Mouse (Mus musculus): ENCODE results near the gene D1Ertd622e. TPM values are rescaled to one million over a fixed set of nuclear protein-coding genes. Genes with fewer than 3 reads are reported as not detected.

The D1Ertd622e gene
- total RNA-seq, 2 experiments from 2014 or later, result 15.3 to 17.1 TPM

DNA sequence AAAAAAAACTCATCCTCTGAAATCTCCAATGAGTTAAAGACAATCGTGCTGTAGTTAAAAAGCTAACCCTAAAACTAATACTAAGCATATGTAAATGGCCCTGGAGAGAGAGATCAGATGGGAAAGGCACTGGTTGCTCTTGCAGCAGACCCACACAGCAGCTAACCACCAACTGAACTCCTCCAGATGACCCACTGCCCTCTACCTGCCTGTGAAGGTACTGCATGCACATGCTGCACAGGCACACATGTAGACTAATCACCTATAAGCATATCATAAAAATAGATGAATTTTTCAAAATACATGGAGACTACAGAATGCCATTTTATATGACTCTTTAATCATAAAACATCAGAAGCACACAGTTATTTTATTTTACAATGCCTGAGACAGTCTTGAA lies 14.8 kb downstream of the D1Ertd622e start:
- no peak for DNase-seq (ENCODE audit: low spot score in 2 of 2)

DNA sequence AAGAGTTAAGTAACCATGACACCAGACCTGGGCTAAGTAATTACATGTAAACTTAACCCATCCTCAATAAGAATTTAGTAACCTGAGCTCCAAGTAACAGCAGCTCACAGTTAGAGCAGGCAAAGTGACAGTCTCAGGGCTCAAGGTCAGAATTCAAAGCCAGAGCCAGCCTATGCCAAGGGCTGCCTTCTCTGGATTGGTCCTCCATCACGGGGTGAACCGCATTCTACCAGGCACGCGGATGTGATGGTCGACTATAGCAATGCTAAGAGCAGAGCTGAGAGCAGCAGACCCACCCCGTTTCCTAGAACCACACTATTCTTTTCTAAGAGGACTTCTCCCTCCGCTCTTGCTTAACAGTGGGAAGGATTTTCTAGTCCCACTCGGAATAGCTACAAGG lies 27.8 kb downstream of the D1Ertd622e start:
- DNase-seq (ENCODE audit: low spot score in 2 of 2), result no peak

DNA sequence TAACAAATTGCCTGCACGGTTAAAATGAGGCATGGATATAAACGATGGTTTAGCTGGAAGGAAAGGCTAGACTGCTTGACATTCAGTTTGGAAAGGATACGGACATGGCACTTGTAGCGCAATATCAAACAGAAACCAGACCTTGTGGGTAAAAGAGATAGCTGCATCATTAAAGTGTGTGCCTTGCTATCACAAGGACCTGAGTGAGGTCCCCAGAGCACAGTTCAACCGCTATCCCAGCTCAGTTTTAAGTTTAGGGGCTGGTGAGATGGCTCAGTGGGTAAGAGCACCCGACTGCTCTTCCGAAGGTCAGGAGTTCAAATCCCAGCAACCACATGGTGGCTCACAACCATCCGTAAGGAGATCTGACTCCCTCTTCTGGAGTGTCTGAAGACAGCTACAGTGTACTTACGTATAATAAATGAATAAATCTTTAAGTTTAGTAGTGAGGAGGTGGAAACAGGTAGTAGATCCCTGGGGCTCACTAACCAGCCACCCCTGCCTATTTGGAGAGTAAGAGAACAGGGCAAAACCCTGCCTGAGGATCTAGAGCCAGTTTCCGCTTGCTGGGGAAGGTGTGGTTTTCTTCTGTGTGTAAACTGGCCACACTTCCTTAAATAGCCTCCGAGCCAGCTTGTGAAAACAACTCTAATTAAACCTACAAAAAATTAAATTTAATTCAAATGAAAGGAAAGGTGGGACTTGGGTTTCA lies 29.2 kb downstream of the D1Ertd622e start:
- DNase-seq (ENCODE audit: low spot score in 2 of 2), result no peak

DNA sequence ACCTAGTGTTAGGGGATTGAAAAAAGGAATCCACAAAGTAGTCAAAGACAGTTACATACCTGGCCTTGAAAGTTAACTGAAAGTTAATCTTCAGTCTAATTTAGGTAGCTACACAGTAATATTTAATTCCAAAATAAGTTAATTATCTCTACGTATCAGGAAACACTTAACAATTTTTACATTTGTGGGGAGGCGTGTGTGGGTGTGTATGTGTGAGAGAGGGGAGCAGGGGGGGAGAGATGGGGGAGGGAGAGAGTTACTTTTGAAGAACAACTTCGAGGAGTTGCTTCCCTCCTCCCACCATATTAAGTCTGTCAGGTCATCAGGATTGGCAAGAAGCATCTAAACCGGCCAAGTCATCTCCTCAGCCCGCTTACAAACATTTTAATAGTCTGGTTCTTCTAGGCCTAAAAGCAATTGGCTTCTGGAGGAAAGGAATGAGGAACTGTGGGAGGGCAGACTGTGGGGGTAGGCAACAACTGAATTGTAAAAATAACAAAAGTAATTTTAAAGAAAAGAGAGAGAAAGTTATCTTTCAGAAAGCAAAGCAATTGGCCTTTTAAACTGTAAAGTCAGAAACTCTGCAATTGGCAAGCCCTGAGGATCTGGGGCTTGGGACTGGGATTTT lies 29.9 kb downstream of the D1Ertd622e start:
- no peak for DNase-seq (ENCODE audit: low spot score in 2 of 2)

DNA sequence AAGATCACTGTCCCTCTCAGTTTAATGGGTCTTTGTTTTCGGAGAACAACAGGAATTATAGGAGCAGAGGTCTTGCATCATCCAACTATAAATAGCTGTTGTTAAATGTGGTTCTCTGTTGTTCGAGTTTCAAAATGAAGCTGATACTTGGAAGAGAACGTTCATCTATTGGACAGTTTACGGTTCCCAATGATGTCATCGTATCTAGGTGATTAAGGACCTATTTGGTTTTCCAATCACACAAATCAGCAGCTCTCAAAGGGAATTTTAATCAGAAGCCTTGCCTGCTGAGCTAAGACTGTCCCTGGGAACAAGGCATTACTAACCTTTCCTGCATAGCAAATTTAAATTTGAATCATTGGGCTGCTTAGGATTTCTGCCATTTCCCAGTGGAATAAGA lies 31.7 kb downstream of the D1Ertd622e start:
- no peak for DNase-seq (ENCODE audit: low spot score in 2 of 2)

DNA sequence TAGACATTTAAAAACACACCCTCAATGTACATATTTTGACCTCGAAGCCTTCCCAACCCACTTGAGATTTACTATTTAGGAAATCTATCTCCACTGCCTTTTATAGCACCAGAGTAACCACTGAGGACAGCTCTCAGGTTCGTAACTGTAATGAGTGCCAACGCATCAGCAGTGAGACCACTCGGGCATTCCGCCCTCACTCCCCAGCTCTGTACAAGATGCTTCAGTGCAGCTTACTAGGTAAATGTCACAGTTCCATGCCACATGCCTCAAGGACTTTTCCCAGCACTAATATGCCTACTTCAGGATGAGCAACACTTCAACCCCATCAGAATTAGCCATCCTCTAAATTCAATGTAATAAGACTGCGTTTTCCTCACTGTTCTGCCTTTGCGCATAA lies 33.0 kb downstream of the D1Ertd622e start:
- no peak for DNase-seq (ENCODE audit: low spot score in 2 of 2)

DNA sequence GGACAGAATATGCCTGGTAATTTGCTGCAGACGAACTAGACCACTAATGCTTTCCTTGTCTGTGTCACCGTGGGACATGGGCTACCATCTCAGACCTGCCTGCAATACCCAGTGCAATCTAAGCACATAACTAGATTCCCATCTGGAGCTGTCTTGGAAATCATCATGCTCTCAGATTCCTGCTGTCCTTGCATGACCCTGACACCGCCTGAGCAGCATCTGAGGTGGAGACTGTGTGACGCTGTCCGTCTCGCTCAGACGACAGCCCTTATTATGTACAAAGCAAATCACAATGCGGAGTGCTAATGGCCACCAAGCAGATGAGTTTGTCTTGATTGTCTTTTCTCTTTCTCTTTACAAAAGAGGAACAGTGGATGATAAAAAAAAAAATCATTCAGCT lies 33.9 kb downstream of the D1Ertd622e start:
- no peak for DNase-seq (ENCODE audit: low spot score in 2 of 2)

DNA sequence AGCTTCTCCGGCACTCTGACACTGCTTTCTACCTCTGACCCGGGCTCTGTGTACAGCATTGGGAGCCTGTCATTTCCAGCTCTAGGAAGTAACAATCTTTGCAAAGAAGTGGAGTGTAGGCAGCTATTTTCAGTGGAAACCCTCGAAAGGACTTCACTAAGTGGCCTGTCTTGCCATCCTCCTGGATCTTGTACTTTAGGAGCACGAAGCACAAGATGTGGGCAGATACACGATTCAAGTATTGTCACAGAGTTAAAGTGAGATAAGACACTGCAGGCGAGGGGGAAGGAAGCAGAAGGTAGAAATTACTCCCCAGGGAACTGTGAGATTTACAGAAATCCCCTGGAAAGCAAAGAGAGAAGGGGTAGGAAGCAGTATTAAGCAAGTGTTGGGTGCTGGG lies 36.4 kb downstream of the D1Ertd622e start:
- no peak for DNase-seq (ENCODE audit: low spot score in 2 of 2)

DNA sequence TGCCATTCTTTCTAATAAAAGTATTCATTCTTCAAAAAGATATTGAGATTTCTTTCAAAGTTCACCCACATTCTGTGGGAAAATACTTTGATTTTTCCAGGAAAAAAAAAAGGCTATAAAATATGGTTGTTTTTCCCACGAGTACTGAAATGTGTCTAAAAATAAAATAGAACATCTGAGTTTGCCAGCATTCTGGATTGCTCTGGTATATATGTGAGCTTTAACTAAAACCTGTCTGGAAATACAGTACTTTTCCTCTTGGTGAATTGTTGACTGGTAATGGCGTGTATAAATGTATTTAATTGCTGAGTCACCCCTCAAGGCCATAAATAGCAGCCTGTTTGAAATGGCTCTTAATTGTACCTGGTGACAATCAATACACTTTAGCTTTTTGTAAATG lies 37.5 kb downstream of the D1Ertd622e start:
- no peak for DNase-seq (ENCODE audit: low spot score in 2 of 2)

DNA sequence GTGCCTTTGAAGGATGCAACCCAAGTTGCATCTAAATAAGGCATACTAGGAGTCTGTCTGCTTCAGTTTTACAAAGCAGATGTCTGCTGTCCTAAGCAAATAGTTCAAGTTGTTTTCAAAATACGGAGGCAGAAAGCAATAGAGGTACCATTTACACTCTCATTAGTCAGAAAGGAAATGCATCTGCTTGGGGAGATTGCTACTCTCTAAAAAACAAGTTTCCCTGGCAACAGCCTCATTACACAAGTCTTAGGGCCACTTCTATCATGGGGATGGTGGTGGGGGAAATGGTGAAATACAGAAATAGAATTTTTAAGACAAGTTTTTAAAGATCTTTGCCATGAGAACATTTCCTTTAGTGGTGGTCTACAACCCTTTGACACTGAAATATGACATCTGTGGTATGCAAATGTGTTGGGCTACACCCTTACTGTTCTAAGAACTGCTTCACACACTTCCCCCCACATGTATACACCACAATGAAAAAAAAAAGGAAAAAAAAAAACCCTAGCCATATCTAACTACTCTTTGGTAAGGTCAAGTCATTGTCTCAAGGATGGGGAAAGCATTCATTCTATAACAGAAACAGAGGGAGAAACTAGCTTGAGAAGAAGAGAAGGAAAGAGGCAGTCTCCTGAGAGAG lies 38.5 kb downstream of the D1Ertd622e start:
- no peak for DNase-seq (ENCODE audit: low spot score in 2 of 2)

DNA sequence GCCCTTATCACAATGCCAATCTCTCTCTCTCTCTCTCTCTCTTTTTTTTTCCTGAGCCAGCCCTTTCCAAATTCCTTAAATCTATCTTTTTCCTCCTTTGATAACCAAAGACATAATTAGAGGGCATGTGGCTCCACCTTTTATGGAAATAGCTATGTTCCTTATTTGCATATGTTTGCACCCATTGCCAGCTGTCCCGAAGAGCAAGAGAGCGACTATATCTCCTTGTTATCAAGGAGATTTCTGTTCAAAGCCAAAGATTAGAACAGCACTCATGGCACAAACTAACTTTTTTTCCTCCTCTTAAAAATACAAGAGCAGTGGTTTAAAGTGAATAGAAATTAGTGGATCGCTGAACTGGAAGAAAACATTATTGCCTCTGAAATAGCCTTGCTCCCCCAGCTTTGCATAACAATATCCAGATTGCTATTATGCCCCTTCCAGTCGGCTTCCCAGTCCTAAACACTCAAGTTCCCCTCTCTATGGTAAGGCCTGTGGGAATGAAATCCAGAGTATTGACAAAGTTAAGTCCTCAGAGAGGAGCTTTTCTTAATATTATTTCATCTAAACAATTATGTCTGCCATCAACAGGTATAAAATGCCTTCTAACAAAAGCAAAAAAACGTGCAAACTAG lies 39.2 kb downstream of the D1Ertd622e start:
- DNase-seq (ENCODE audit: low spot score in 2 of 2), result no peak

DNA sequence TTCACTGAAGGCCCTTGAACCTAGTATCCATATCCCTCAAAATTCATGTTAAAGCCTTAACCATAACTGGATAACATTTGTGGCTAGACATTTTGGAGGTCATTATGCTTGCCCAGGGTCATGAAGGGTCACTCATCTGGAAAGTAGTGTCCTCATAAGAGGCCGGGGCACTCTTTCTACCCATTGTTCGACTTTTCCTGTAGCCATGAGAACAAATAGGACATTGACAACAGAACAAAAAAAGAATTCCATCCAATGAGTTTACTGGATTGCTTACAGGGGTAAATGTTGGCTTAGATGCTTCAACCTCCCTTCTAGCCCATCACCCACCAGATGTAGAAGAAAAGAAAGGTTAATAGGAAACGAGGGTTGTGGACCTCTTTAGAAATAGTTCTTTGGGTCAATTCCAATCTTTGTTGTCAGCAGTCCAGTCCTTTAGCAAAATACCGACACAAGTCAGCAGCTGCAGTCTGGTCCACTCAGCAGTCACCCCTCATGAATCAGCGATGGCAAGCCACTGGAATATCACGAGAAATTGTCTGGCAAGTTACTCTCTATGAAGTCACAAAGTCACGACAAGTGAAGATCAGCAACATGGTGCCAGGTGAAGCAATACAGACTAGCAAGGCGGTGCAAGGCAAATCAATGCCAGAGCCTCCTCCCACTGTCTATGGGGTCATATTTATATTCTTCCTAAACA lies 42.1 kb downstream of the D1Ertd622e start:
- DNase-seq (ENCODE audit: low spot score in 2 of 2), result no peak

DNA sequence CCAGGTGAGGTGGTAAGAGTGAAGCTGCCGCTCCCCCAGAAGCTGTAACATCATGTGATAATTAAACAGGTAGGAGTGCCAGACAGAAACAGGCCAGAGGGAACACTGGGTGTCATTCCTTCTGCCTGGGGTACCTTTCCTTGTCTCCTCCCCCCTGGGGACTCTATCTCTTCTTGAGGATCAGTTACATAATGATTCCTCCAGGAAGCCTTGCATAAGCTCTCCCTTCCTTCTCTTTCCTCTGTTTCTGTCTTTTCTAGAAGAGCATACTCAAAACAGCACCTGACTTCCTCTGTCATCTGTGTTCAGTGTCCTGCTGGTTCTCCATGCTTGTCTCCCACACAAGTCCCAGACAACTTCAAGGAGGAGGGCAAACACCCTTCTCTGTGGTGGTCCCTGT lies 46.3 kb downstream of the D1Ertd622e start:
- DNase-seq (ENCODE audit: low spot score in 2 of 2), result no peak

DNA sequence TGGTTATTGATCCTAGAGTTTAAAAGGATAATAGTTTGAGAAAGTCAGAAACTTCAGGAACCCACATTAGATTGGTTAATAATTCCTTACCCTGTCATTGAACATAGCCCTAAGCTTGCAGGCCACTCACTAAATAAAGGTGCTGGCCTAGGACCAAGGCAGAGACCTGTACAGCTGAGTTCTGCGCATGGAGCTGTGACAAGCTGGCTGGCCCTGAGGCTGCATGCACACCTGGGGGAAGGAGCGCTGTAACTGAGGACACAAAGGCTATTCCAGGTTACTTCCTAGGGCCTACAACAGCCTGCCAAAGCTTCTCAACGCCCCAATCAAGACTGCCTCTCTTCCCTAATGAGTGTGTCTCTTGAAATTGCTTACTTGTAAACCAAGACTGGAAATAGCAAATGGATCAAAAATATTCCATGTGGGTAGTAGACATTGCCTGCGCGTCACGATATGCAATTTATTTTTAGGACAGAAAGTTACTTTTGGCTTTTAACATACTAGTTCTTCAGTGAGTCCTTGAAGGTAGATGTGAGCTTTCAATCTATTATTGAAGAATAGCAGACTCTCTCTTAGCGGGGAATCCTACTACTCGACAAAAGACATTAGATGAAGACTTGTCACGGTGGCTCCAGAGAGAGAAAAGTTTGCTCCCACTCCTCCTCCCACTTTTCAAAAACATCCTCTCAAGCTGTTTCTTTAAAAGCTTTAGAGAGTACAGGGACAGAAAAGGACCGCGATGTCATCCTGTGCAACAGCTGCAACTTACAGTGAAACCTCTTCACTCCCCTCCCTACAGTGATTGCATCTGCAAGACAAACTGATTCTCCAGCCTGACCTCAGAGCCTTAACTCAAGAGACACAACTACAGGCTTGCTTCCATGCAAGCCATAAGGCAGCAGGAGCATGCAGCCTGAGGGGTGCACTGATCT lies 47.1 kb downstream of the D1Ertd622e start:
- DNase-seq (ENCODE audit: low spot score in 2 of 2), result no peak

DNA sequence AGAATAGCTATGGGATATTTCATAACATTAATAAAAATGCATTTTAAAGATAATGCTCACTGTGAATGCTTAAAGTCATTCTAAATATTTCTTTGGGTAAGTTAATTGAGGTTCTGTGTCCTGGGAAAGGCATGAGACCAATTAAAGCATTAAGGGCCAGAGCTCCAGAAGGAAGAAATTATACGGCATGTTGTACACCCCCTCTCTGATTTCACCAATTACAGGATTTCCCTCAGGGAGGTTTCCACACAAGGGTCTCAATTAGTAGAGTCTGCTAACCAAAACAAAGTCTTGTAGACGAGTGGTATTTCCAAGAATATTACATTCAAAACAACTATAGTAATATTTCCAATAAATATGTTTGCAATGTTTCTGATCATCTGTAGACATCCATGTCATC lies 50.1 kb downstream of the D1Ertd622e start:
- DNase-seq (ENCODE audit: low spot score in 2 of 2), result no peak

DNA sequence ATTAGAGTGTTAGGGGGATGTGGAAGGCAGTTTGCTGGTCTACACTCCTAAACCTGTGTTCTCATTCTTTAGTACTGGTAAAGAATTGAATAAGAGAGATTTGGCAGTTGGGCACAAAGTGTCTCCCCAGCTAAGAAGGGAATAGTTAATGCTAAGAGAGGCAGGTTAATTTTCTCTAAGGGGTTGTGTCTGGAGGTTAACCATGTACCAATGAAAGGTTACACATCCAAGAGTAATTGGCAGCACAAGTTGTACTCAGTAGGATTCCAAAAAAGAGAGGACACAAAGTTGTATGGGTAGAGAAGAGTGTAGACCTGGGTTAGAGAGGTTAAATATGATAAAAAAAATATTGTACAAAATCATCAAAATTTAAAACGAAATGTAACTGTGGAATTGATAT lies 58.5 kb downstream of the D1Ertd622e start:
- no peak for DNase-seq (ENCODE audit: low spot score in 2 of 2)

DNA sequence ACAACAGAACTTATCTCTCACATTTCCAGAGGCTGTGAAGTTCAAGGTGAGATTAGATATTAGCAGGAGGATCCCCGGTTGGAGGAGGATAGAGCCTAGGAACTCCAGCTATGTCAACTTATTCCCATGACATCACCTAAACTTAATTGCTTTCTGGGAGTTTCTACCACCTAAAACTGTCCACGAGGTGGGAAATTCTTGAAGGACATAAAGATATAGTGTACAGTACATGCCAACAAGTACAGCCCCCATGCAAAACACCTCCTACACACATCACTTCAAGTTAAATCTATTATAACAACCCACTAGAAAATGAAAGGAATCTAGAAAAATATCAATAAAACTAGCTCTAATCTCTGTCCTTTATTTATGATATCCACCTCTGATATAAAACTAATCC lies 61.5 kb downstream of the D1Ertd622e start:
- DNase-seq (ENCODE audit: low spot score in 2 of 2), result no peak

DNA sequence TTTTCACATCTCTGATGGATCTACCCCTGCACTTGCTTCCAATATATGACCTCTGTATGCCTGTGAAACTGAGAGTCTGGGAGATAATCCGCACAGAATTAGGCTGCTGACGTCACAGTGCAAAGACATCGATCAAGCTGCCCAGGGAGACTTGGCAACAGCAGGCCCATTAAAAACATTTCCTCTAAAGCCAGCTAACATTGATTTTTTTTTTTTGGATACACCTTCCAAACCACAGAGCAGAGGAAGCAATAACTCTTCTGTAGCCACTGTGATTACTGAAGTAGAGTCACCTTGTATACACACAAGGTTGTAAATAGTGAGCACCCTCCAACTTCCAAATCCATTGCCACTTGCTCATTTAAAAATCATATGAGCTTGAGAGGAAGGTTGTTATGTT lies 62.8 kb downstream of the D1Ertd622e start:
- DNase-seq (ENCODE audit: low spot score in 2 of 2), result no peak

DNA sequence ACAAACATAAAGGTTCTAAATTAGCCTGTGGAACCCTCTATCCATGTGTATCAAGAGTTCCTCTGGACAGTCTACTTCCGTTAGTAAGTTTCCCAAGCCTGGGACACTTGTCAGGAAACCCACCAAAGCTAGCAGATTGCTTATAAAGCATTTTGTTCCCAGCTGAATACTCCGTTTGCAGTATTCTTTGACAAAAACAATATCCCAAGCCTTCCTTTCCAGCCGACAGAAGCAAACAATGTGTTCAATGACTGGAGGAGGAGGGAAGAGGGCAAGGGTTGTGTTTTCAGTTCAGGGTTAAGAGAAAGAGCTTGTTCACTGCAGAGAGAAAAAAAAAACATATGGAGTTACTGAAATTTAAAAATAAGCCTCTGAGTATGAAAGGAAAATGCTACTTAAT lies 73.3 kb downstream of the D1Ertd622e start:
- no peak for DNase-seq (ENCODE audit: low spot score in 2 of 2)

DNA sequence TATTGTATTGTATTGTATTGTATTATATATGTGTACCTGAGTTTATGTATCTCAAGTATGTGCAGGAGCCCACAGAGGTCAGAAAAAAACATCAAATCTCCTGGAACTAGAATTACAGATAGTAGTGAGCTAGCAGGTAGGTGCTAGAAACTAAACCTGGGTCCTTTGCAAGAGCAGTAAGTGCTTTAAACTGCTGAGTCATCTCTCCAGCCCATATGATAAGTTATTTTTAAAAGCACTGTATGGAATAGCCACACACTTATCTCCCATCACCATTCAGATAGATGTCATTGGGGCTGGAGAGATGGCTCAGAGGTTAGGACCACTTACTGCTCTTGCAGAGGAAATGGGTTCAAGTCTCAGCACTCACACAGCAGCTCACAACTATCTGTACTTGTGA lies 76.8 kb downstream of the D1Ertd622e start:
- DNase-seq (ENCODE audit: low spot score in 2 of 2), result no peak

DNA sequence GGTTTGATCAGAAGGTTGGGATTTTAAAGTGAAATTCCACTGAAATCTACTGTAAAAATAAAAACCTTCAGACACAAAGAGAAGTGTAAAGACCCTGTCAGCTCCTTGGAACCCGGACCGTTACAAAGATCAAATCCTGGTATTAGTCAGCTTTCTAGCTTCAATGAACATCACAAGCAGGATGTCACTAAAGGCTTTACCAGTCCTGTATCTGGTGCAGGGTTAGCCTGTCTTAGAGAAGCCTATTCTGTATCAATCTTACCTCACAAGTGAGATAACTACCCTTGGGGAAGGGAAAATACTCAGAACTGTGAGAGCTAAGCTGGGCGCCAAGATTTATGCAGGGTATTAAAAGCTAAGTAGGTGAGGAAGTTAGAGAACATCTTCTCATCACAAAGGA lies 77.7 kb downstream of the D1Ertd622e start:
- DNase-seq (ENCODE audit: low spot score in 2 of 2), result no peak
